Mouse (Mus musculus) c-Kit-positive CD71-positive TER-119-positive erythroid progenitor cells, embryonic 14.5 days (primary cell): ENCODE measurements around the gene Gpx4.

Source experiments
- DNase-seq: peaks from one replicate; pipeline ENCODE4 v3.0.0-alpha.2; 2013; ENCODE audit warnings: low spot score

Gene Gpx4

DNA sequence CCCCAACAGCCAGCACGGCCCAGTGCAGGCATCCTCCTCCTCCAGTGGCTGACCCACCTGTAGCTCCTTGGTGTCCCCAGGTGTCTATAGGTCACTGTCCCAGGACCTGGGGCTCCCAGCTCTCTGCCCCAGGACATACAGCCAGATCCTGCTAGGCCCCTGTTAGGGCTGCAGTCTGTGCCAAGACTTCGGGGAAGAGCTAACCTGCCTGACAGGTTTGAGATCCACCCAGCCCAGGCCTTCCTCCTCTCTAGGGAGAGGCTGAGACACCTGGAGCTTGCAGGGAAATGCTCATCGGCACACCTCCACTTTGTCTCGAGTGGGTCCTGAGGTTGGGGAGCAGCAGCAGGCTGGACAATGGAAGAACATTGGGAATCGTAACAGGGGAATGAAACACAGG is 59.0 kb downstream of the Gpx4 start:
- no peak for DNase-seq
